In the genomic region with DNA sequence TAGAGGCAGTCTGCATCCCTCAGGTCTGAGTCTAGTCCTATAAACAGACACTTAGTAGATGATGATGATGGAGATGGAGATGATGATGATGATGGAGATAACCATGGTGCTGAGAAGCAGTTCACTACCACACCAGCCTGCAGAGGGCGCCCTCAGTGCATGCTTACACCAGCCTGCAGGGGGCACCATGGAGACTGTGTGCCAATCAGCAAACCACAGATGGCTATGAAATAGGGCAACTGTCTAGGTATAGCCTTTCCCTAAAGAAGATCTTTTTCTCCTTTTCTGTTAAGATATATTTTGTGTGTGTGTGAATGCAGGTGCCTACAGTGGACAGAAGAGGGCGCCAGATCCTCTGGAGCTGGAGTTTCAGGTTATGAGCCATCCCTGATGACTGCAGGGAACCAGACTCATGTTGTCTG, we compare ENCODE assay signal across 11 mouse cellular contexts. TPM values are rescaled to one million over a fixed set of nuclear protein-coding genes. Genes with fewer than 3 reads are reported as not detected.
DNase-seq lines count a peak whose midpoint lies in the region; ATAC-seq and TF ChIP-seq lines count a peak whose summit lies in the region.
"Had no signal": no experiment of that assay in that cellular context is flagged by ENCODE, and none has a peak within 500 bp of the region (broad histone marks: within the 10 kb centered on the region; RNA-seq: fewer than 3 reads in every experiment).

No protein-coding gene starts in this region.

- H3K27ac ChIP-seq in hindbrain, embryonic 10.5 days, result no peak overlapping the region
- no peak overlapping the region for H3K27ac ChIP-seq in hindbrain, embryonic 13.5 days
- H3K27ac ChIP-seq in bone marrow, adult 2 months (ENCODE audit: control insufficient read depth, insufficient read depth, low read depth, low read length, poor library complexity), result no peak overlapping the region
- no peak overlapping the region for H3K27ac ChIP-seq in small intestine, adult 2 months (ENCODE audit: insufficient read depth, low read depth, low read length)
- H3K27ac ChIP-seq: limb, embryonic 15.5 days; stomach, embryonic 15.5 days had no signal

- ATAC-seq in hindbrain, embryonic 13.5 days (ENCODE audit: low FRiP score), result no peak

- H3K9ac ChIP-seq in hindbrain, embryonic 13.5 days, result no peak overlapping the region
- H3K9ac ChIP-seq: limb, embryonic 15.5 days; stomach, embryonic 15.5 days had no signal

- TF ChIP-seq CTCF in bone marrow, adult 2 months (IDR thresholded peaks at IDR 0.05; ENCODE audit: control insufficient read depth, insufficient read depth, low read length), result peak; percentile 79
- TF ChIP-seq CTCF in small intestine, adult 2 months (IDR thresholded peaks at IDR 0.05; ENCODE audit: extremely low read depth, insufficient read length, insufficient replicate concordance, low read depth, low read length), result peak; percentile 87; the same call in 1 of the 2 replicates

- no peak for TF ChIP-seq POLR2A in bone marrow, adult 2 months (IDR thresholded peaks at IDR 0.05; ENCODE audit: borderline replicate concordance, control insufficient read depth, low read depth, low read length)
- TF ChIP-seq POLR2A in small intestine, adult 2 months (IDR thresholded peaks at IDR 0.05; ENCODE audit: low read depth, low read length), result no peak

- H3K36me3 ChIP-seq in hindbrain, embryonic 10.5 days, result no peaks in the 10 kb centered on the region
- no peaks in the 10 kb centered on the region for H3K36me3 ChIP-seq in hindbrain, embryonic 13.5 days
- no peaks in the 10 kb centered on the region for H3K36me3 ChIP-seq in small intestine, adult 2 months (ENCODE audit: control insufficient read depth, insufficient read depth, low read length)
- H3K36me3 ChIP-seq: limb, embryonic 15.5 days; stomach, embryonic 15.5 days had no signal

- 9% methylated on average over 2 of the region's 2 CpGs for WGBS in hindbrain, embryonic 10.5 days
- WGBS in hindbrain, embryonic 13.5 days, result 9% methylated on average over 2 of the region's 2 CpGs
- WGBS in bone marrow, adult 2 months, result 12% methylated on average over 2 of the region's 2 CpGs
- 9% methylated on average over 2 of the region's 2 CpGs for WGBS in small intestine, adult 2 months

- peaks cover 28% of the 10 kb centered on the region for H3K4me1 ChIP-seq in hindbrain, embryonic 10.5 days (replicated peaks)
- peaks cover 9% of the 10 kb centered on the region for H3K4me1 ChIP-seq in hindbrain, embryonic 13.5 days (replicated peaks)
- no peaks in the 10 kb centered on the region for H3K4me1 ChIP-seq in bone marrow, adult 2 months (ENCODE audit: control insufficient read depth, insufficient read depth, low read length)
- H3K4me1 ChIP-seq in small intestine, adult 2 months (ENCODE audit: control insufficient read depth, insufficient read depth, insufficient read length, low read length), result peaks cover 16% of the 10 kb centered on the region; the same call in 1 of the 2 replicates

- no peak overlapping the region for H3K4me3 ChIP-seq in hindbrain, embryonic 10.5 days
- no peak overlapping the region for H3K4me3 ChIP-seq in hindbrain, embryonic 13.5 days
- H3K4me3 ChIP-seq in bone marrow, adult 2 months (replicated peaks; ENCODE audit: control insufficient read depth, low read depth, low read length), result no peak overlapping the region
- H3K4me3 ChIP-seq in small intestine, adult 2 months (ENCODE audit: low read depth, low read length), result no peak overlapping the region
- H3K4me3 ChIP-seq: erythroblast, embryonic 14.5 days; limb, embryonic 15.5 days; stomach, embryonic 15.5 days had no signal

- H3K27me3 ChIP-seq in hindbrain, embryonic 10.5 days (ENCODE audit: insufficient read depth, poor library complexity, severe bottlenecking), result 0 out of 2 replicates have a peak, but pooled peaks cover 5% of the 10 kb centered on the region
- 0 out of 2 replicates have a peak, but pooled peaks cover 3% of the 10 kb centered on the region for H3K27me3 ChIP-seq in hindbrain, embryonic 13.5 days
- peaks cover under 1% of the 10 kb centered on the region; the same call in 1 of the 2 replicates for H3K27me3 ChIP-seq in small intestine, adult 2 months (ENCODE audit: control insufficient read depth, insufficient read depth, low read length)
- H3K27me3 ChIP-seq: limb, embryonic 15.5 days; stomach, embryonic 15.5 days had no signal

- no peaks in the 10 kb centered on the region for H3K9me3 ChIP-seq in hindbrain, embryonic 10.5 days
- H3K9me3 ChIP-seq in hindbrain, embryonic 13.5 days, result no peaks in the 10 kb centered on the region
- H3K9me3 ChIP-seq: limb, embryonic 15.5 days; stomach, embryonic 15.5 days had no signal

- no peak overlapping the region for H3K4me2 ChIP-seq in hindbrain, embryonic 13.5 days
- H3K4me2 ChIP-seq: limb, embryonic 15.5 days; stomach, embryonic 15.5 days had no signal

- peak; percentile 30 for DNase-seq in hindbrain, embryonic 10.5 days (ENCODE audit: low spot score)
- DNase-seq in spleen, adult 12 weeks (ENCODE audit: low spot score), result peak; percentile 42
- DNase-seq in spleen, postnatal 14 days (ENCODE audit: low spot score in 2 of 2), result no peak
- peak; percentile 74 for DNase-seq in kidney, postnatal 10 days
- no peak for DNase-seq in layer of hippocampus, postnatal 36 days

RNA-seq across cellular contexts. Expression of gene Sh3pxd2b, which starts 4.8 kb away (rescaled TPM):
- polyA plus RNA-seq in hindbrain, embryonic 10.5 days (2016; fragmentation: Nextera tagmentation; extraction: Ambion mirVana), result 29.7 and 30.8 TPM in 2 replicates
- 21.3 and 23.1 TPM in 2 replicates for polyA plus RNA-seq in hindbrain, embryonic 13.5 days (2015; fragmentation: Nextera tagmentation; extraction: Ambion mirVana)
- polyA plus RNA-seq in bone marrow, adult 2 months (2011; ENCODE audit: insufficient read depth, insufficient read length, low replicate concordance, missing spikeins), result 1.6 and 1.7 TPM in 2 replicates
- 1.7 and 2.4 TPM in 2 replicates for polyA plus RNA-seq in small intestine, adult 2 months (2012; rRNA removed)
- total RNA-seq in layer of hippocampus, postnatal 36 days (2021), result 10 to 100 TPM; 10.5 to 12.6 TPM

RNA-seq across cellular contexts. Expression of gene Hbq1a, which starts 42.9 kb away (rescaled TPM):
- polyA plus RNA-seq in hindbrain, embryonic 10.5 days (2016; fragmentation: Nextera tagmentation; extraction: Ambion mirVana), result not detected in 2 replicates
- 0.91 and 1.3 TPM in 2 replicates for polyA plus RNA-seq in hindbrain, embryonic 13.5 days (2015; fragmentation: Nextera tagmentation; extraction: Ambion mirVana)
- 9.2 and 12.0 TPM in 2 replicates for polyA plus RNA-seq in bone marrow, adult 2 months (2011; ENCODE audit: insufficient read depth, insufficient read length, low replicate concordance, missing spikeins)
- not detected in 2 replicates for polyA plus RNA-seq in small intestine, adult 2 months (2012; rRNA removed)
- 1 to 10 TPM in 1 of 2 experiments, not detected in 1; 1.4 TPM for total RNA-seq in layer of hippocampus, postnatal 36 days (2021)

RNA-seq across cellular contexts. Expression of gene Hba-a2, which starts 46.5 kb away (rescaled TPM):
- 4,383 and 4,938 TPM in 2 replicates for polyA plus RNA-seq in hindbrain, embryonic 10.5 days (2016; fragmentation: Nextera tagmentation; extraction: Ambion mirVana)
- 5,965 and 6,511 TPM in 2 replicates for polyA plus RNA-seq in hindbrain, embryonic 13.5 days (2015; fragmentation: Nextera tagmentation; extraction: Ambion mirVana)
- polyA plus RNA-seq in bone marrow, adult 2 months (2011; ENCODE audit: insufficient read depth, insufficient read length, low replicate concordance, missing spikeins), result 164,365 and 299,309 TPM in 2 replicates
- polyA plus RNA-seq in small intestine, adult 2 months (2012; rRNA removed), result 106 and 108 TPM in 2 replicates
- 100 to 1,000 TPM; 192 to 362 TPM for total RNA-seq in layer of hippocampus, postnatal 36 days (2021)

RNA-seq across cellular contexts. Expression of gene Hbq1b, which starts 56.0 kb away (rescaled TPM):
- polyA plus RNA-seq in hindbrain, embryonic 10.5 days (2016; fragmentation: Nextera tagmentation; extraction: Ambion mirVana), result 6.2 and 6.4 TPM in 2 replicates
- 0.68 and 1.4 TPM in 2 replicates for polyA plus RNA-seq in hindbrain, embryonic 13.5 days (2015; fragmentation: Nextera tagmentation; extraction: Ambion mirVana)
- polyA plus RNA-seq in bone marrow, adult 2 months (2011; ENCODE audit: insufficient read depth, insufficient read length, low replicate concordance, missing spikeins), result 44.2 and 73.9 TPM in 2 replicates
- polyA plus RNA-seq in small intestine, adult 2 months (2012; rRNA removed), result not detected in 2 replicates
- 1 to 10 TPM in 1 of 2 experiments, not detected in 1; 2.3 TPM for total RNA-seq in layer of hippocampus, postnatal 36 days (2021)

RNA-seq across cellular contexts. Expression of gene Hba-a1, which starts 59.5 kb away (rescaled TPM):
- 2,485 and 2,589 TPM in 2 replicates for polyA plus RNA-seq in hindbrain, embryonic 10.5 days (2016; fragmentation: Nextera tagmentation; extraction: Ambion mirVana)
- 2,436 and 2,656 TPM in 2 replicates for polyA plus RNA-seq in hindbrain, embryonic 13.5 days (2015; fragmentation: Nextera tagmentation; extraction: Ambion mirVana)
- polyA plus RNA-seq in bone marrow, adult 2 months (2011; ENCODE audit: insufficient read depth, insufficient read length, low replicate concordance, missing spikeins), result 17,767 and 55,751 TPM in 2 replicates
- 54.1 and 70.6 TPM in 2 replicates for polyA plus RNA-seq in small intestine, adult 2 months (2012; rRNA removed)
- total RNA-seq in layer of hippocampus, postnatal 36 days (2021), result 100 to 1,000 TPM; 243 to 385 TPM

Comparison
In these comparisons a context has a peak if more than half of its experiments do, and no peak if none do; other contexts are left out.
1. DNase-seq: peak in hindbrain, embryonic 10.5 days (single experiment), spleen, adult 12 weeks (single experiment) and kidney, postnatal 10 days (single experiment); none in spleen, postnatal 14 days (0 of 2) and layer of hippocampus, postnatal 36 days (0 of 2).
2. RNA of gene Hba-a2, which starts 46.5 kb away (polyA plus RNA-seq): 164,365 to 299,309 TPM in bone marrow, adult 2 months, 5,965 to 6,511 TPM in hindbrain, embryonic 13.5 days and 4,383 to 4,938 TPM in hindbrain, embryonic 10.5 days; 106 to 108 TPM in small intestine, adult 2 months; every median in the first group is over 10 times any median in the second.